Mouse (Mus musculus): ENCODE data around the gene Sema4c. TPM values are rescaled to one million over a fixed set of nuclear protein-coding genes. Genes with fewer than 3 reads are reported as not detected.

Sema4c gene
- polyA plus RNA-seq, 1 experiment from 2014 or later, result 20.4 TPM

DNA sequence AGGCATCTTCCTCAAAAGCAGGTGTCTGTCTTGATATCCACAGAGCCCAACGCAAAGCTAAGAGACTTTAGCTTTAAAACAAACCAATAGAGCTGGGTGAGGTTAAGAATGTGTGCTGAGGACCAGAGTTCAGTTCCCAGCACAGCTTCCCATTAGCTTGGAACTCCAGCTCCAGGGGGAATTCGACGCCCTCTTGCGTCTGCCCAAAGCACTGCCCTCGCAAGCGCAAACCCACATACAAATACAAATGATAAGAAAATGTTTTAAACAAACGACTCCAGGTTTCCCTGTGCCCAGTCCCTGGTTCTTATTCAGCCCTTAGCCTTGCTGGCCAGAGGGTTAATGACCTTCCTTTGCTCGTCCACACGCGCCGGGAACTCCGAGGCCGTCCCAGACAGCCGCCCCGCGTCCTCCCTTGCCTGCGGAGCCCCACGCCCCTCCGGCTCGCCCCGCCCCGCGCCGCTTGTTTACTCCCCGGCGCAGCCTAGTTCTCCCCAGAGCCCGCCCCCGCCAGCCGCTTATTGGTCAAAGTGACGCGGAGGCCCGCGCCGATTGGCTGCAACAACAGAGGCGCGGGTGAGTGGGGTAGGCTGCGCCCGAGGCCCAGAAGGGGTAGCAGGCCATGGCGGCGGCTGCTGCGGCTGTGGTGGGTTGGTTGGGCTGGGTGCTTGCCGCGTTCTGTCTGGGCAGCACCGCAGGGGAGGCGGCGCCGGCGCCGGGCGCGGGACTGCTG, 46.7 kb downstream of the Sema4c start, which contains the start of gene Cnnm3:
TSS of gene Cnnm3 (plus strand) at position 579 of the 733 bp plus-strand sequence.
- no peaks in the 10 kb centered on the region for H3K27me3 ChIP-seq
- no peak for TF ChIP-seq CTCF (IDR thresholded peaks at IDR 0.05)
- CTCF ChIA-PET, result interaction anchor here (0.6 to 2.0 kb wide), 5 partner anchors 9 to 187 kb away, joined by 3 to 10 read pairs (median 3); no protein-coding TSS in a partner anchor
- in situ Hi-C loops (cut with MboI; ENCODE audit: low pct_unique_long_range_greater_than_20kb), result no loop called here
- DNase-seq (ENCODE audit: low read depth, low spot score), result no peak
- peak; percentile 97 for ATAC-seq
- POLR2A ChIA-PET, result interaction anchor here (0.7 to 1.0 kb wide), 2 partner anchors 35 to 205 kb away, joined by 3 read pairs; partner anchors contain the start of gene Ankrd39

DNA sequence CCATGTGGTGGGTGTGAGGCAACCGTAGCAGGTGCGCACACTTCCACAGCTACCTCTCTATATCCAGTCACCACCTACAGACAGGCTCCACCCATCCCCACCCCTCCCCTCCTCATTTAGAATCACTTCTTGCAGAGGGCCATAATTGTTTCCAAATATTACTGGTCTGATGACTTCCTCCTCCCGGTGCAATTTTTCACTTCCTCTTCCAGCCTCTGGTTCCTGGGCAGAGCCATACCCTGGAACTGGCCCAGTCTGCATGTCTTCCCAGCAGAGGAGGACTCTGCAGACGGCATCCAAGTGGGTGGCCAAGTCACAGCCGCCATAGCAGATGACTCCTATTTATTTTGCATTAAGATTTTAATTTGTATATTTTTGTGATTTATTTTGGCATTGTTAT, 49.9 kb downstream of the Sema4c start:
- ATAC-seq, result no peak
- ChIA-PET POLR2A (no interaction called here), CTCF (no interaction called here)
- no peak for DNase-seq (ENCODE audit: low read depth, low spot score)
- no peak for TF ChIP-seq CTCF (IDR thresholded peaks at IDR 0.05)
- no peaks in the 10 kb centered on the region for H3K27me3 ChIP-seq
- in situ Hi-C loops (cut with MboI; ENCODE audit: low pct_unique_long_range_greater_than_20kb), result no loop called here

- POLR2A ChIA-PET, result interaction anchor here (0.6 to 1.4 kb wide), 3 partner anchors 18 to 181 kb away, joined by 3 read pairs; no protein-coding TSS in a partner anchor
- CTCF ChIA-PET, result interaction anchor here (0.9 to 2.1 kb wide), 11 partner anchors 9 to 180 kb away, joined by 3 to 17 read pairs (median 5); no protein-coding TSS in a partner anchor
- in situ Hi-C loops (cut with MboI; ENCODE audit: low pct_unique_long_range_greater_than_20kb), result no loop called here
- DNase-seq (ENCODE audit: low read depth, low spot score) (no peak), ATAC-seq (peak; percentile 44)
- no peak for TF ChIP-seq CTCF (IDR thresholded peaks at IDR 0.05)
- no peaks in the 10 kb centered on the region for H3K27me3 ChIP-seq
Measured at GRCm38 (mm10) chr1:36501261-36501660, 56.9 kb downstream of the Sema4c start.

Other genes starting within 250 kb of the Sema4c start
- 61.5 TPM for gene Kansl3, start 189.2 kb downstream of the Sema4c start, polyA plus RNA-seq (2021)
- 3.8 TPM for gene Fer1l5, start 186.1 kb downstream of the Sema4c start, polyA plus RNA-seq (2021)
- gene Lman2l, start 113.1 kb downstream of the Sema4c start, polyA plus RNA-seq (2021), result 34.6 TPM
- 5.7 TPM for gene Cnnm4, start 86.7 kb downstream of the Sema4c start, polyA plus RNA-seq (2021)
- gene Cnnm3, start 46.5 kb downstream of the Sema4c start, polyA plus RNA-seq (2021), result 19.2 TPM
- 8.2 TPM for gene Ankrd23, start 21.5 kb downstream of the Sema4c start, polyA plus RNA-seq (2021)
- gene Gm42417, start 18.9 kb downstream of the Sema4c start, polyA plus RNA-seq (2021), result 0.68 TPM
- gene Ankrd39, start 10.9 kb downstream of the Sema4c start, polyA plus RNA-seq (2021), result 11.5 TPM
- gene Fam178b, start 124.8 kb upstream of the Sema4c start, polyA plus RNA-seq (2021), result not detected
- 483 TPM for gene Cox5b, start 133.1 kb upstream of the Sema4c start, polyA plus RNA-seq (2021)
- 0.23 TPM for gene 4933424G06Rik, start 151.8 kb upstream of the Sema4c start, polyA plus RNA-seq (2021)
- gene Actr1b, start 156.1 kb upstream of the Sema4c start, polyA plus RNA-seq (2021), result 170 TPM
- 0.13 TPM for gene Zap70, start 203.4 kb upstream of the Sema4c start, polyA plus RNA-seq (2021)